Mouse (Mus musculus): ENCODE results near the gene Hamp.

Hamp gene

DNA sequence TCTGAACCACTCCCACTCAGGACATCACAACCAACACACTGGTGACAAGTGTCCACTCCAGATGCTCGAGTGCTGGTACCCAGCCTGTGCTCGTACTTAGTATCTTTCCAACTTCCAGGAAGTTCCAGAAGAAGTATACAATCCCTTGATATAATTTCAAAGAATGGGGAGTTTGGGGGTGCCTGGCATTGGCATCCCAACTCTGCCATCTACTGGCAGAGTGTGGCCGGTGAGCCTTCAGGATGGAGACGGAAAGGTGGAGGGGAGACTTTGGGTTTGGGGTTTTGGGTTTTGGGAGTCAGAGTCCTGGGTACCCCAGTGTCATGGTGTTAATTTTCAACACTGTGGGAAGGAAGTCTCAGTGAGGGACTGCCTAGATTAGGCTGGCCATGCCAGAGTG, 39.8 kb downstream of the Hamp start:
- peak; percentile 46 to 68 for DNase-seq

DNA sequence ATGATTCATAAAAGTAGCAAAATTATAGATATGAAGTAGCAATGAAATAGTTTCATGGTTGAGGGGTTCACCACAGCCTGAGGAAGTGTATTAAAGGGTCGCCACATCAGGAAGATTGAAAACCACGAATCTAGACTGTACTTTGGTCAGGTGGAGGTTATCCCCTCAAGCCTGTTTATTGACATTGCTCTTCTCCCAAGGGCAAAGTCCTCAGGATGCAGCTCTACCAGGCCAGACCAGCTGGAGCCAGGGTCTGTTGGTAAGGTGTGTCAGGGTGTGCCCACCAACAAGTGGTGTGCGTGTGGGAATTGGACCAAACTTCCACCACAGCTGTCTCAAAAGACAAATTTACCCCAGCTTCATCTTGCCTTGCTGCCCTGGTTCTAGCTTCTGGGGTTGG, 48.6 kb downstream of the Hamp start:
- no peak for DNase-seq

DNA sequence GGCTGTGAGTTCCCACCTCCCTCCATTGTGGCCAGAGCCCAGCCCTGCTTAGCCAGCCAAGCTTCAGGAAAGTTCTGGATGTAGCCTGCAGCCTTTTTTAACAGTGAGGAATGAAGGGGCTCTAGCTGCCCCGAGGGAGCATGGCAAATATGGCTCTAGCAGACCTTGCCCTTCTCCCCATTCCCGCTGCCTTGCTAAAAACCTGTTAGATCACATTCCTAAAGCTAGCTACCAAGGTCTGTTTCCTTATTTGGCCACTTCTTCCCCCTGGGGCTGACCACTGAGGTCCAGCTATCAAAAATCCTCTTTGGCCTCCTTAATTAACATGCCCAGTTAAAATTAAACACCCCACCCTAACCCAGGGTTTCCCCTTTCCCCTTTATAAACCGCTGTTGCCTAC, 51.3 kb downstream of the Hamp start:
- no peak for DNase-seq

Measured in spleen, adult 18-20 months (tissue).